Mouse (Mus musculus): ENCODE data around the gene Rrn3.

GRCm38 (mm10) chr16:13819806-13820500 is 39.4 kb downstream of the Rrn3 start:
- TF ChIP-seq POLR2AphosphoS2 (IDR thresholded peaks at IDR 0.05; ENCODE audit: low read length) (no peak), EP300 (IDR thresholded peaks at IDR 0.05; ENCODE audit: low read depth in 1 of 2, low read length in 2 of 2) (no peak)
